Mouse (Mus musculus) cortical plate, adult 2 months (tissue): ENCODE data around the gene Ccnd3.

Experiments used
- CTCF ChIP-seq: fragments of 200-500 bp; IDR thresholded peaks from 2 replicates; pipeline ENCODE4 v1.5.1; 2011; ENCODE audit warnings: mild to moderate bottlenecking, control low read depth, low read length; ENCODE audit not compliant: insufficient read depth; ENCODE audit errors: extremely low read depth
- POLR2A ChIP-seq: fragments of 200-500 bp; IDR thresholded peaks from 2 replicates; pipeline ENCODE4 v1.6.1; 2011; ENCODE audit warnings: mild to moderate bottlenecking, low read length, control low read depth; ENCODE audit not compliant: insufficient read depth; ENCODE audit errors: extremely low read depth

GRCm38 (mm10) chr17:47475714-47476113 is 29.1 kb upstream of the Ccnd3 start:
- TF ChIP-seq POLR2A = no peak
- TF ChIP-seq CTCF = peak; percentile 19; the same call in 1 of the 2 replicates
